Mouse (Mus musculus) kidney, postnatal 0 days (tissue): ENCODE measurements around the gene Sprr2a1. TPM values are rescaled to one million over a fixed set of nuclear protein-coding genes. Genes with fewer than 3 reads are reported as not detected.
"Not testable (repeated sequence)": the region's sequence is repeated elsewhere in the genome, so short reads cannot be mapped to it uniquely, and the experiment has no call there.

Source experiments
- ATAC-seq: fragments of 200-750 bp; cut with Nextera tagmentation; replicated peaks from 2 replicates; pipeline ENCODE4 v1.8.0; 2017; ENCODE audit warnings: low read depth, moderate number of reproducible peaks, moderate TSS enrichment, moderate library complexity; ENCODE audit not compliant: low FRiP score
- DNase-seq: peaks from one replicate; pipeline ENCODE4 v3.0.0-alpha.2; 2016; ENCODE audit warnings: low spot score
- H3K27ac ChIP-seq: fragments of 300-500 bp; sonication (generic); 2 replicates; pipeline ENCODE4 v1.5.1; 2014; ENCODE audit warnings: mild to moderate bottlenecking
- H3K27me3 ChIP-seq: fragments of 300-500 bp; sonication (generic); 2 replicates; pipeline ENCODE4 v1.6.1; 2014; ENCODE audit warnings: low read length, mixed read lengths; ENCODE audit not compliant: insufficient read depth
- H3K36me3 ChIP-seq: fragments of 300-500 bp; sonication (generic); 2 replicates; pipeline ENCODE4 v1.6.1; 2014; ENCODE audit warnings: low read length, mixed read lengths; ENCODE audit not compliant: insufficient read depth
- H3K4me1 ChIP-seq: fragments of 300-500 bp; sonication (generic); replicated peaks from 2 replicates; pipeline ENCODE4 v1.6.1; 2014; ENCODE audit warnings: antibody characterized with exemption, low read length, mixed read lengths; ENCODE audit not compliant: insufficient read depth
- H3K4me2 ChIP-seq: fragments of 300-500 bp; sonication (generic); 2 replicates; pipeline ENCODE4 v1.6.1; 2014; ENCODE audit warnings: mild to moderate bottlenecking, low read length, moderate library complexity, mixed read lengths
- H3K4me3 ChIP-seq: fragments of 300-500 bp; sonication (generic); replicated peaks from 2 replicates; pipeline ENCODE4 v1.5.1; 2014; ENCODE audit warnings: low read depth, low read length
- H3K9ac ChIP-seq: fragments of 300-500 bp; sonication (generic); 2 replicates; pipeline ENCODE4 v1.6.1; 2014; ENCODE audit warnings: low read depth, low read length
- H3K9me3 ChIP-seq: fragments of 300-500 bp; sonication (generic); replicated peaks from 2 replicates; pipeline ENCODE4 v1.6.1; 2016; ENCODE audit warnings: low read length, inconsistent platforms, mixed read lengths
- WGBS: fragments of 180-500 bp; shearing (Covaris S2); extraction: QIAGEN DNeasy Blood & Tissue Kit; methylation state at CpG from one replicate; pipeline ENCODE4 v1.1.7; 2014; 5-methylcytosine and 5-hydroxymethylcytosine counted together
- polyA plus RNA-seq: library from polyadenylated mRNA; unstranded; fragments of >200 nt; fragmentation: Nextera tagmentation; extraction: Ambion mirVana; gene quantifications from 2 replicates; pipeline ENCODE4 v1.2.1, GENCODE M21; 2015

Gene Sprr2a1
- polyA plus RNA-seq, 1 experiment from 2014 or later = 0.50 TPM

GRCm38 (mm10) chr3:92263462-92263861 lies 47.9 kb downstream of the Sprr2a1 start:
- H3K4me2 ChIP-seq, H3K9ac ChIP-seq, H3K9me3 ChIP-seq, H3K4me1 ChIP-seq, H3K27me3 ChIP-seq, H3K27ac ChIP-seq, H3K4me3 ChIP-seq, H3K36me3 ChIP-seq, DNase-seq: not testable (repeated sequence)
- no CpG with 5 or more reads among the region's 2 CpGs for WGBS
- peak; percentile 57 for ATAC-seq

Other genes starting within 250 kb of the Sprr2a1 start
- not detected in 2 replicates for gene Pglyrp3, start 201.2 kb upstream of the Sprr2a1 start, polyA plus RNA-seq
- 1.4 and 1.8 TPM in 2 replicates for gene Lor, start 132.7 kb upstream of the Sprr2a1 start, polyA plus RNA-seq
- not detected in 2 replicates for gene Prr9, start 91.9 kb upstream of the Sprr2a1 start, polyA plus RNA-seq
- not detected in 2 replicates for gene Lelp1, start 73.1 kb upstream of the Sprr2a1 start, polyA plus RNA-seq
- 9.6 and 27.3 TPM in 2 replicates for gene Sprr2a2, start 121 bp downstream of the Sprr2a1 start, polyA plus RNA-seq
- 1.2 and 6.0 TPM in 2 replicates for gene Sprr2a3, start 69.6 kb downstream of the Sprr2a1 start, polyA plus RNA-seq
- not detected in 2 replicates for gene Sprr2b, start 100.8 kb downstream of the Sprr2a1 start, polyA plus RNA-seq
- not detected in 2 replicates for gene Sprr2d, start 123.3 kb downstream of the Sprr2a1 start, polyA plus RNA-seq
- not detected in 2 replicates for gene Sprr2e, start 136.3 kb downstream of the Sprr2a1 start, polyA plus RNA-seq
- gene Sprr2f, start 149.4 kb downstream of the Sprr2a1 start, polyA plus RNA-seq = 30.3 and 58.0 TPM in 2 replicates
- gene Sprr2h, start 169.9 kb downstream of the Sprr2a1 start, polyA plus RNA-seq = not detected in 2 replicates
- not detected in 2 replicates for gene Sprr2i, start 192.2 kb downstream of the Sprr2a1 start, polyA plus RNA-seq
- gene Sprr2j-ps, start 202.3 kb downstream of the Sprr2a1 start, polyA plus RNA-seq = not detected in 2 replicates
- 9.6 and 10.3 TPM in 2 replicates for gene Gm9774, start 213.6 kb downstream of the Sprr2a1 start, polyA plus RNA-seq
- not detected in 2 replicates for gene Sprr2k, start 216.8 kb downstream of the Sprr2a1 start, polyA plus RNA-seq
- not detected in 2 replicates for gene Sprr1b, start 223.0 kb downstream of the Sprr2a1 start, polyA plus RNA-seq
- gene Sprr3, start 242.9 kb downstream of the Sprr2a1 start, polyA plus RNA-seq = 0.11 TPM in 1 of 2 replicates, not detected in the other